Mouse (Mus musculus): ENCODE measurements around the gene Clcf1. TPM values are rescaled to one million over a fixed set of nuclear protein-coding genes. Genes with fewer than 3 reads are reported as not detected.

Clcf1 gene
- total RNA-seq, 1 experiment, result 2.2 TPM

- no peaks in the 10 kb centered on the region for H3K9me3 ChIP-seq (ENCODE audit: control insufficient read depth, insufficient read depth, low read depth, low read length)
- peaks cover 2 to 16% of the 10 kb centered on the region in 2 experiments; a peak in 3 of 4 replicates for H3K4me1 ChIP-seq (ENCODE audit: control insufficient read depth in 2 of 2, insufficient read depth in 2 of 2, low read length in 2 of 2, poor library complexity in 1 of 2)
- in situ Hi-C loops (cut with MboI; ENCODE audit: low sequenced_read_pairs in 2 of 2, unreplicated experiment in 2 of 2), result no loop called here
- no peak for DNase-seq (ENCODE audit: low read depth, low spot score)
- H3K36me3 ChIP-seq (ENCODE audit: control insufficient read depth, insufficient read depth, low read length, poor library complexity, severe bottlenecking), result no peaks in the 10 kb centered on the region
- H3K4me3 ChIP-seq (ENCODE audit: insufficient read depth in 1 of 2, low read depth in 1 of 2, low read length in 2 of 2, poor library complexity in 1 of 2, severe bottlenecking in 1 of 2), result no peak overlapping the region
- no peak for TF ChIP-seq HCFC1 (IDR thresholded peaks at IDR 0.05; ENCODE audit: borderline replicate concordance, insufficient read depth, low read length)
- TF ChIP-seq MAFK (IDR thresholded peaks at IDR 0.05; ENCODE audit: insufficient read depth, low read depth, low read length), result no peak
- H3K9ac ChIP-seq (ENCODE audit: insufficient read depth, low read depth, low read length, poor library complexity, severe bottlenecking), result no peak overlapping the region
- H3K27ac ChIP-seq (ENCODE audit: insufficient read depth, low read depth, low read length, poor library complexity, severe bottlenecking), result no peak overlapping the region
Measured at GRCm38 (mm10) chr19:4217140-4217539, 3.1 kb downstream of the Clcf1 start.

DNA sequence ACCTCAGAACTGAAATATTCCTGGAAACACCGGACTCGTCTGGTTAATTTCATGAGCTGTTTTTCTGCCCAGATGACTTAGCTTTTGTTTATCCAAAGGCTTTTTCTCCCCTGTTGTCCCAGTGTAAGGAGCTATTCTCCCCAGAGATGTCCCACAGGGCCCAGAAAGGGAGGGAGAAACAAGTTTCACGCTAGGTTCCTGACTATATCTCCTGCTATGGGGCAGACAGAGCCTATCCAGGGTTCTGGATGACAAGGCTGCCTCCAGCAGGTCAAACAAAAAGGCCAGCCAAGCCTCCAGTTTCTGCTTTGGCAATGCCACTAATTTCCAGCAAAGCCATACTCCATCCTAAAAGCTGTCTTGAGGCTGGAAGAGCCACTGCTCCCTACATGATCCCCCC is 3.8 kb downstream of the Clcf1 start:
- Histone ChIP-seq H3K36me3 (ENCODE audit: control insufficient read depth, insufficient read depth, low read length, poor library complexity, severe bottlenecking) (no peaks in the 10 kb centered on the region), H3K4me3 (ENCODE audit: insufficient read depth in 1 of 2, low read depth in 1 of 2, low read length in 2 of 2, poor library complexity in 1 of 2, severe bottlenecking in 1 of 2) (no peak overlapping the region), H3K27ac (ENCODE audit: insufficient read depth, low read depth, low read length, poor library complexity, severe bottlenecking) (no peak overlapping the region), H3K9me3 (ENCODE audit: control insufficient read depth, insufficient read depth, low read depth, low read length) (no peaks in the 10 kb centered on the region), H3K4me1 (ENCODE audit: control insufficient read depth in 2 of 2, insufficient read depth in 2 of 2, low read length in 2 of 2, poor library complexity in 1 of 2) (peaks cover 2 to 14% of the 10 kb centered on the region in 2 experiments; a peak in 3 of 4 replicates), H3K9ac (ENCODE audit: insufficient read depth, low read depth, low read length, poor library complexity, severe bottlenecking) (no peak overlapping the region)
- DNase-seq (ENCODE audit: low read depth, low spot score), result no peak
- in situ Hi-C loops (cut with MboI; ENCODE audit: low sequenced_read_pairs in 2 of 2, unreplicated experiment in 2 of 2), result no loop called here
- no peak for TF ChIP-seq MAFK (IDR thresholded peaks at IDR 0.05; ENCODE audit: insufficient read depth, low read depth, low read length)
- TF ChIP-seq CHD2 (IDR thresholded peaks at IDR 0.05; ENCODE audit: low read depth, low read length), result no peak
- no peak for TF ChIP-seq ZC3H11A (IDR thresholded peaks at IDR 0.05; ENCODE audit: borderline replicate concordance, low read depth, low read length)
- no peak for TF ChIP-seq HCFC1 (IDR thresholded peaks at IDR 0.05; ENCODE audit: borderline replicate concordance, insufficient read depth, low read length)
- TF ChIP-seq ZNF384 (IDR thresholded peaks at IDR 0.05; ENCODE audit: low read depth, low read length), result no peak

DNA sequence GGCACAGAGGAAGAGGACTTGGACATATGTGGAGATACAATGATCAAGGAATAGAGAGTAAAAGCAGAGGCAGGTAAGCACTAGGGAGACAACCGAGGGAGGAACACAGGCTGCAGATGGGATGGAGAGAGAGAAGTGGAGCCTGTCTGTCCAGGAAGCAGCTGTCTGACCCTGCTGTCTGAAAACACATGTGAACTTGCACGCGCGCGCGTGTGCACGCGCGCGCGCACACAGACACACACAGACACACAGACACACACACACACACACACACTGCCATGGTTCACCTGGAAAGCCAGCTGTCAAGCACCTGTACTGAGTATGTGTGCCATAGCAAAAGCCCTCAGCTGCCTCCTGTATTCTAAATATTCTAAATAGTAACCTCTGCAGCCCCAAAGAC is 4.3 kb downstream of the Clcf1 start:
- in situ Hi-C loops (cut with MboI; ENCODE audit: low sequenced_read_pairs in 2 of 2, unreplicated experiment in 2 of 2), result no loop called here
- H3K36me3 ChIP-seq (ENCODE audit: control insufficient read depth, insufficient read depth, low read length, poor library complexity, severe bottlenecking), result no peaks in the 10 kb centered on the region
- no peak overlapping the region for H3K4me3 ChIP-seq (ENCODE audit: insufficient read depth in 1 of 2, low read depth in 1 of 2, low read length in 2 of 2, poor library complexity in 1 of 2, severe bottlenecking in 1 of 2)
- H3K27ac ChIP-seq (ENCODE audit: insufficient read depth, low read depth, low read length, poor library complexity, severe bottlenecking), result no peak overlapping the region
- no peak overlapping the region for H3K9ac ChIP-seq (ENCODE audit: insufficient read depth, low read depth, low read length, poor library complexity, severe bottlenecking)
- H3K9me3 ChIP-seq (ENCODE audit: control insufficient read depth, insufficient read depth, low read depth, low read length), result no peaks in the 10 kb centered on the region
- H3K4me1 ChIP-seq (ENCODE audit: control insufficient read depth in 2 of 2, insufficient read depth in 2 of 2, low read length in 2 of 2, poor library complexity in 1 of 2), result peaks cover 0 to 11% of the 10 kb centered on the region in 2 experiments; a peak in 3 of 4 replicates
- no peak for DNase-seq (ENCODE audit: low read depth, low spot score)
- TF ChIP-seq ZC3H11A (IDR thresholded peaks at IDR 0.05; ENCODE audit: borderline replicate concordance, low read depth, low read length), result no peak
- no peak for TF ChIP-seq HCFC1 (IDR thresholded peaks at IDR 0.05; ENCODE audit: borderline replicate concordance, insufficient read depth, low read length)
- TF ChIP-seq MAFK (IDR thresholded peaks at IDR 0.05; ENCODE audit: insufficient read depth, low read depth, low read length), result no peak
- no peak for TF ChIP-seq CHD2 (IDR thresholded peaks at IDR 0.05; ENCODE audit: low read depth, low read length)
- TF ChIP-seq ZNF384 (IDR thresholded peaks at IDR 0.05; ENCODE audit: low read depth, low read length), result no peak

- no peaks in the 10 kb centered on the region for H3K36me3 ChIP-seq (ENCODE audit: control insufficient read depth, insufficient read depth, low read length, poor library complexity, severe bottlenecking)
- in situ Hi-C loops (cut with MboI; ENCODE audit: low sequenced_read_pairs in 2 of 2, unreplicated experiment in 2 of 2), result no loop called here
- H3K9me3 ChIP-seq (ENCODE audit: control insufficient read depth, insufficient read depth, low read depth, low read length), result no peaks in the 10 kb centered on the region
- no peak overlapping the region for H3K27ac ChIP-seq (ENCODE audit: insufficient read depth, low read depth, low read length, poor library complexity, severe bottlenecking)
- TF ChIP-seq ZNF384 (IDR thresholded peaks at IDR 0.05; ENCODE audit: low read depth, low read length), result no peak
- TF ChIP-seq HCFC1 (IDR thresholded peaks at IDR 0.05; ENCODE audit: borderline replicate concordance, insufficient read depth, low read length), result no peak
- no peak for TF ChIP-seq ZC3H11A (IDR thresholded peaks at IDR 0.05; ENCODE audit: borderline replicate concordance, low read depth, low read length)
- TF ChIP-seq CHD2 (IDR thresholded peaks at IDR 0.05; ENCODE audit: low read depth, low read length), result no peak
- TF ChIP-seq MAFK (IDR thresholded peaks at IDR 0.05; ENCODE audit: insufficient read depth, low read depth, low read length), result no peak
- H3K4me1 ChIP-seq (ENCODE audit: control insufficient read depth in 2 of 2, insufficient read depth in 2 of 2, low read length in 2 of 2, poor library complexity in 1 of 2), result peaks cover 0 to 11% of the 10 kb centered on the region in 2 experiments; a peak in 3 of 4 replicates
- DNase-seq (ENCODE audit: low read depth, low spot score), result no peak
- no peak overlapping the region for H3K4me3 ChIP-seq (ENCODE audit: insufficient read depth in 1 of 2, low read depth in 1 of 2, low read length in 2 of 2, poor library complexity in 1 of 2, severe bottlenecking in 1 of 2)
- no peak overlapping the region for H3K9ac ChIP-seq (ENCODE audit: insufficient read depth, low read depth, low read length, poor library complexity, severe bottlenecking)
Measured at GRCm38 (mm10) chr19:4218784-4219183, 4.7 kb downstream of the Clcf1 start.

GRCm38 (mm10) chr19:4219943-4220342 is 5.9 kb downstream of the Clcf1 start:
- in situ Hi-C loops (cut with MboI; ENCODE audit: low sequenced_read_pairs in 2 of 2, unreplicated experiment in 2 of 2), result no loop called here

More at GRCm38 (mm10) chr19:4219943-4220342, 5.9 kb downstream of the Clcf1 start:
- no peak overlapping the region for H3K27ac ChIP-seq (ENCODE audit: insufficient read depth, low read depth, low read length, poor library complexity, severe bottlenecking)
- peaks cover 0 to 8% of the 10 kb centered on the region in 2 experiments; a peak in 3 of 4 replicates for H3K4me1 ChIP-seq (ENCODE audit: control insufficient read depth in 2 of 2, insufficient read depth in 2 of 2, low read length in 2 of 2, poor library complexity in 1 of 2)
- H3K9me3 ChIP-seq (ENCODE audit: control insufficient read depth, insufficient read depth, low read depth, low read length), result no peaks in the 10 kb centered on the region
- H3K4me3 ChIP-seq (ENCODE audit: insufficient read depth in 1 of 2, low read depth in 1 of 2, low read length in 2 of 2, poor library complexity in 1 of 2, severe bottlenecking in 1 of 2), result no peak overlapping the region
- no peak for TF ChIP-seq ZC3H11A (IDR thresholded peaks at IDR 0.05; ENCODE audit: borderline replicate concordance, low read depth, low read length)
- TF ChIP-seq ZNF384 (IDR thresholded peaks at IDR 0.05; ENCODE audit: low read depth, low read length), result no peak
- no peak for TF ChIP-seq HCFC1 (IDR thresholded peaks at IDR 0.05; ENCODE audit: borderline replicate concordance, insufficient read depth, low read length)
- no peak for TF ChIP-seq MAFK (IDR thresholded peaks at IDR 0.05; ENCODE audit: insufficient read depth, low read depth, low read length)
- TF ChIP-seq CHD2 (IDR thresholded peaks at IDR 0.05; ENCODE audit: low read depth, low read length), result no peak
- H3K36me3 ChIP-seq (ENCODE audit: control insufficient read depth, insufficient read depth, low read length, poor library complexity, severe bottlenecking), result no peaks in the 10 kb centered on the region
- H3K9ac ChIP-seq (ENCODE audit: insufficient read depth, low read depth, low read length, poor library complexity, severe bottlenecking), result no peak overlapping the region
- DNase-seq (ENCODE audit: low read depth, low spot score), result no peak

Data from ES-E14 (cell line).